Mouse (Mus musculus) kidney, adult 18-20 months (tissue): Measurements from ENCODE around the gene Camkmt.

Experiments
- DNase-seq: peaks from one replicate; pipeline ENCODE4 v3.0.0; 2021

The Camkmt gene

GRCm38 (mm10) chr17:85309046-85309445 lies 218.7 kb downstream of the Camkmt start:
- DNase-seq, result no peak

- DNase-seq, result no peak
Observed at GRCm38 (mm10) chr17:85311348-85311747, 221.0 kb downstream of the Camkmt start.

- DNase-seq, result no peak
Observed at GRCm38 (mm10) chr17:85318401-85318800, 228.0 kb downstream of the Camkmt start.

- no peak for DNase-seq
Observed at GRCm38 (mm10) chr17:85319779-85320300, 229.5 kb downstream of the Camkmt start.

- peak; percentile 3 for DNase-seq
Observed at GRCm38 (mm10) chr17:85328901-85329300, 238.5 kb downstream of the Camkmt start.

GRCm38 (mm10) chr17:85335464-85335863 lies 245.1 kb downstream of the Camkmt start:
- DNase-seq, result no peak

- no peak for DNase-seq
Observed at GRCm38 (mm10) chr17:85337666-85338065, 247.3 kb downstream of the Camkmt start.

GRCm38 (mm10) chr17:85341134-85341700 lies 250.9 kb downstream of the Camkmt start:
- DNase-seq, result no peak

GRCm38 (mm10) chr17:85342471-85342870 lies 252.1 kb downstream of the Camkmt start:
- no peak for DNase-seq

- no peak for DNase-seq
Observed at GRCm38 (mm10) chr17:85343435-85343834, 253.1 kb downstream of the Camkmt start.

- DNase-seq, result no peak
Observed at GRCm38 (mm10) chr17:85346701-85347100, 256.3 kb downstream of the Camkmt start.

GRCm38 (mm10) chr17:85349331-85349935 lies 259.1 kb downstream of the Camkmt start:
- no peak for DNase-seq

- DNase-seq, result no peak
Observed at GRCm38 (mm10) chr17:85351301-85351700, 260.9 kb downstream of the Camkmt start.

- DNase-seq, result no peak
Observed at GRCm38 (mm10) chr17:85352731-85353130, 262.4 kb downstream of the Camkmt start.

GRCm38 (mm10) chr17:85353191-85353590 lies 262.8 kb downstream of the Camkmt start:
- no peak for DNase-seq

GRCm38 (mm10) chr17:85353636-85354035 lies 263.3 kb downstream of the Camkmt start:
- DNase-seq, result no peak

- DNase-seq, result peak; percentile 42
Observed at GRCm38 (mm10) chr17:85355356-85355755, 265.0 kb downstream of the Camkmt start.

GRCm38 (mm10) chr17:85361006-85361405 lies 270.7 kb downstream of the Camkmt start:
- DNase-seq, result peak; percentile 19

GRCm38 (mm10) chr17:85367319-85367718 lies 277.0 kb downstream of the Camkmt start:
- no peak for DNase-seq

- DNase-seq, result no peak
Observed at GRCm38 (mm10) chr17:85368776-85369175, 278.4 kb downstream of the Camkmt start.

- DNase-seq, result no peak
Observed at GRCm38 (mm10) chr17:85372076-85372475, 281.7 kb downstream of the Camkmt start.

GRCm38 (mm10) chr17:85372523-85372922 lies 282.2 kb downstream of the Camkmt start:
- DNase-seq, result no peak

GRCm38 (mm10) chr17:85374100-85374833 lies 283.9 kb downstream of the Camkmt start:
- DNase-seq, result no peak

- no peak for DNase-seq
Observed at GRCm38 (mm10) chr17:85374834-85375176, 284.5 kb downstream of the Camkmt start.
